Comparison of ENCODE assay signal across 23 mouse cellular contexts in the genomic region with DNA sequence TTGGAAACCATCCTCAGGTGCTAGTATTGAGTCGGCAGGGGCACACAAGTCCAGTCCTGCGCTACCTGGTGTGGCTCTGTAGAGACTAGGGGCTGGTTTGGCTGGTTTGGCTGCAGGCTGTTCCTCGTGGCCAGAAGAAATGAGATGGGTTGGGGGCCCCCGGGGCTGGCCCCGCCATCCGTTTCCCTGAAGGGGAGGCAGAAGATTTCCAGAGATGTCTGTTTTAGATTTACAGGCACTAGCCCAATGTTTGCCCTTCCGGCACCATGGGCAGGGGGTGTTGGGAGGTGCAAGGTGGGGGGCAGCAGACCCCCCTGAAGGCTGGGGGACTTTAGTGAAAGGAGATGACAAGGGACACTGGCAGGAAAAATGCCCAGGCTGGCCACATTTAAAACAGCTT. TPM values are rescaled to one million over a fixed set of nuclear protein-coding genes. Genes with fewer than 3 reads are reported as not detected.
"Had no signal": no experiment of that assay in that cellular context is flagged by ENCODE, and none has a peak within 500 bp of the region (broad histone marks: within the 10 kb centered on the region; RNA-seq: fewer than 3 reads in every experiment).

No protein-coding gene starts in this region.

- H3K9me3 ChIP-seq: neural tube, embryonic 13.5 days; neural tube, embryonic 15.5 days; stomach, embryonic 15.5 days had no signal

- H3K4me3 ChIP-seq: neural tube, embryonic 12.5 days; neural tube, embryonic 13.5 days; neural tube, embryonic 15.5 days; stomach, embryonic 15.5 days had no signal

- H3K27ac ChIP-seq: neural tube, embryonic 12.5 days; neural tube, embryonic 13.5 days; neural tube, embryonic 15.5 days; stomach, embryonic 15.5 days; stomach, postnatal 0 days had no signal

- H3K27me3 ChIP-seq: neural tube, embryonic 12.5 days; neural tube, embryonic 13.5 days; neural tube, embryonic 15.5 days; stomach, embryonic 15.5 days had no signal

- H3K4me2 ChIP-seq: neural tube, embryonic 12.5 days; neural tube, embryonic 13.5 days; neural tube, embryonic 15.5 days; stomach, embryonic 15.5 days had no signal

- H3K9ac ChIP-seq: neural tube, embryonic 12.5 days; neural tube, embryonic 13.5 days; neural tube, embryonic 15.5 days; stomach, embryonic 15.5 days had no signal

- H3K36me3 ChIP-seq: neural tube, embryonic 12.5 days; neural tube, embryonic 13.5 days; neural tube, embryonic 15.5 days; stomach, embryonic 15.5 days had no signal

- DNase-seq: retina, postnatal 1 day; right cerebral cortex, adult 18-20 months; right cerebral cortex, postnatal 14 days; right cerebral cortex, postnatal 25 days; right cerebral cortex, postnatal 4 days; spleen, adult 18-20 months; thymus, adult 18-20 months; thymus, adult 2 months; thymus, postnatal 14 days; thymus, postnatal 25 days; thymus, postnatal 36 days; thymus, postnatal 4 days had no signal

- H3K4me1 ChIP-seq: neural tube, embryonic 12.5 days; neural tube, embryonic 13.5 days; neural tube, embryonic 15.5 days; stomach, embryonic 15.5 days had no signal

RNA-seq across cellular contexts. Expression of a gene that starts 3.3 kb away (rescaled TPM):
- polyA plus RNA-seq: neural tube, embryonic 11.5 days; neural tube, embryonic 12.5 days; neural tube, embryonic 13.5 days; neural tube, embryonic 14.5 days; neural tube, embryonic 15.5 days; spleen, adult 2 months; stomach, embryonic 14.5 days; stomach, embryonic 16.5 days; stomach, postnatal 0 days; urinary bladder, adult 2 months had no signal
